ENCODE assay signal across 8 mouse cellular contexts in genomic region chr7:114719381-114720131, GRCm38 (mm10). TPM values are rescaled to one million over a fixed set of nuclear protein-coding genes. Genes with fewer than 3 reads are reported as not detected.
A peak's percentile ranks its signal among the peaks of the same experiment; 100 is the strongest.
DNase-seq lines count a peak whose midpoint lies in the region; ATAC-seq lines count a peak whose summit lies in the region.

No protein-coding gene starts in this region.

- 5% methylated on average over 17 of the region's 17 CpGs for WGBS in heart, embryonic 12.5 days
- WGBS in kidney, embryonic 15.5 days, result 4% methylated on average over 17 of the region's 17 CpGs
- 4% methylated on average over 17 of the region's 17 CpGs for WGBS in stomach, embryonic 14.5 days

- no peaks in the 10 kb centered on the region for H3K36me3 ChIP-seq in heart, embryonic 12.5 days
- no peaks in the 10 kb centered on the region for H3K36me3 ChIP-seq in kidney, embryonic 15.5 days
- no peaks in the 10 kb centered on the region for H3K36me3 ChIP-seq in stomach, embryonic 14.5 days (ENCODE audit: control insufficient read depth, insufficient read depth, low read length)

- H3K4me2 ChIP-seq in heart, embryonic 12.5 days, result peak overlapping the region; percentile 63
- peak overlapping the region; percentile 50 for H3K4me2 ChIP-seq in kidney, embryonic 15.5 days
- peak overlapping the region; percentile 29 for H3K4me2 ChIP-seq in stomach, embryonic 14.5 days (replicated peaks; ENCODE audit: low read depth, low read length)

- H3K9me3 ChIP-seq in heart, embryonic 12.5 days (replicated peaks), result no peaks in the 10 kb centered on the region
- no peaks in the 10 kb centered on the region for H3K9me3 ChIP-seq in kidney, embryonic 15.5 days (replicated peaks)
- no peaks in the 10 kb centered on the region for H3K9me3 ChIP-seq in stomach, embryonic 14.5 days (ENCODE audit: control insufficient read depth, low read depth, low read length)

- ATAC-seq in heart, embryonic 12.5 days (ENCODE audit: insufficient number of reproducible peaks, low FRiP score), result no peak
- ATAC-seq in kidney, embryonic 15.5 days (replicated peaks; ENCODE audit: low FRiP score), result 0 out of 2 replicates have a peak, but pooled peaks have one; percentile 71
- ATAC-seq in stomach, embryonic 14.5 days (ENCODE audit: insufficient number of reproducible peaks, insufficient read depth, low FRiP score, low read depth), result peak; percentile 61; the same call in 1 of the 2 replicates
- no peak for ATAC-seq in frontal cortex, adult (ENCODE audit: low TSS enrichment)

- no peak overlapping the region for H3K9ac ChIP-seq in heart, embryonic 12.5 days
- no peak overlapping the region for H3K9ac ChIP-seq in kidney, embryonic 15.5 days
- H3K9ac ChIP-seq in stomach, embryonic 14.5 days (replicated peaks; ENCODE audit: low read depth, low read length), result no peak overlapping the region

- peaks cover 20% of the 10 kb centered on the region for H3K4me1 ChIP-seq in heart, embryonic 12.5 days (replicated peaks)
- peaks cover 17% of the 10 kb centered on the region for H3K4me1 ChIP-seq in kidney, embryonic 15.5 days
- peaks cover 6% of the 10 kb centered on the region; the same call in 1 of the 2 replicates for H3K4me1 ChIP-seq in stomach, embryonic 14.5 days (ENCODE audit: control insufficient read depth, insufficient read depth, low read length)

- DNase-seq in right cerebral cortex, adult 2 months (ENCODE audit: low spot score in 2 of 2), result peak; percentile 11 to 31
- no peak for DNase-seq in right cerebral cortex, postnatal 4 days
- peak; percentile 67 for DNase-seq in cerebellum, postnatal 10 days
- DNase-seq in lung, postnatal 36 days, result peak; percentile 25

- H3K27ac ChIP-seq in heart, embryonic 12.5 days (ENCODE audit: poor library complexity, severe bottlenecking), result no peak overlapping the region
- H3K27ac ChIP-seq in kidney, embryonic 15.5 days, result no peak overlapping the region
- no peak overlapping the region for H3K27ac ChIP-seq in stomach, embryonic 14.5 days (ENCODE audit: low read length)

- peaks cover 54% of the 10 kb centered on the region for H3K27me3 ChIP-seq in heart, embryonic 12.5 days (replicated peaks)
- peaks cover 51% of the 10 kb centered on the region for H3K27me3 ChIP-seq in kidney, embryonic 15.5 days
- peaks cover 18% of the 10 kb centered on the region; the same call in 1 of the 2 replicates for H3K27me3 ChIP-seq in stomach, embryonic 14.5 days (ENCODE audit: control insufficient read depth, insufficient read depth, low read length)

- peak overlapping the region; percentile 29 for H3K4me3 ChIP-seq in heart, embryonic 12.5 days
- peak overlapping the region; percentile 9 for H3K4me3 ChIP-seq in kidney, embryonic 15.5 days (replicated peaks)
- H3K4me3 ChIP-seq in stomach, embryonic 14.5 days (ENCODE audit: low read depth, low read length), result no peak overlapping the region; the same call in 1 of the 2 replicates

RNA-seq across cellular contexts. Expression of gene Calcb, which starts 1.1 kb away (rescaled TPM):
- 0.27 TPM in 1 of 2 replicates, not detected in the other for polyA plus RNA-seq in heart, embryonic 12.5 days (2016; fragmentation: Nextera tagmentation; extraction: Ambion mirVana)
- polyA plus RNA-seq in kidney, embryonic 15.5 days (2015; fragmentation: Nextera tagmentation; extraction: Ambion mirVana), result 0.35 and 0.60 TPM in 2 replicates
- polyA plus RNA-seq in stomach, embryonic 14.5 days (2014; fragmentation: Nextera tagmentation; extraction: Ambion mirVana), result 2.4 and 2.8 TPM in 2 replicates

RNA-seq across cellular contexts. Expression of gene Insc, which starts 23.9 kb away (rescaled TPM):
- polyA plus RNA-seq in heart, embryonic 12.5 days (2016; fragmentation: Nextera tagmentation; extraction: Ambion mirVana), result 1.5 and 1.9 TPM in 2 replicates
- polyA plus RNA-seq in kidney, embryonic 15.5 days (2015; fragmentation: Nextera tagmentation; extraction: Ambion mirVana), result 3.7 and 4.1 TPM in 2 replicates
- polyA plus RNA-seq in stomach, embryonic 14.5 days (2014; fragmentation: Nextera tagmentation; extraction: Ambion mirVana), result 18.1 and 23.2 TPM in 2 replicates

Comparison
In these comparisons a context has a peak if more than half of its experiments do, and no peak if none do; other contexts are left out.
1. ATAC-seq: peak in kidney, embryonic 15.5 days (single experiment) and stomach, embryonic 14.5 days (single experiment); none in heart, embryonic 12.5 days (single experiment) and frontal cortex, adult (single experiment).
2. Peak in every context shown above with its lines, with median percentiles within 50 percentile points of each other: H3K4me2 ChIP-seq.